Mouse (Mus musculus) CH12.LX (cell line): ENCODE data around the gene Abca7. TPM values are rescaled to one million over a fixed set of nuclear protein-coding genes. Genes with fewer than 3 reads are reported as not detected.

Experiments
- DNase-seq: peaks from one replicate; pipeline ENCODE4 v3.0.0-alpha.2; 2013; ENCODE audit errors: extremely low read depth
- H3K27ac ChIP-seq: 2 replicates; pipeline ENCODE4 v1.5.1; 2012; ENCODE audit warnings: low read depth, mild to moderate bottlenecking, control low read depth, moderate library complexity; ENCODE audit not compliant: insufficient read depth
- H3K27me3 ChIP-seq: replicated peaks from 2 replicates; pipeline ENCODE3; 2012; ENCODE audit warnings: inconsistent platforms
- H3K36me3 ChIP-seq, 2 experiments: replicated peaks in 1 of 2; 2 replicates each; pipeline versions ENCODE3 to v1.6.1; 2012; ENCODE audit warnings: inconsistent platforms in 1 of 2, low read length in 1 of 2, mild to moderate bottlenecking in 1 of 2, mixed read lengths in 1 of 2, moderate library complexity in 1 of 2; ENCODE audit not compliant: control insufficient read depth in 1 of 2, insufficient read depth in 1 of 2
- H3K4me1 ChIP-seq, 2 experiments: 2 replicates each; pipeline ENCODE4 v1.6.1; 2012; ENCODE audit warnings: inconsistent platforms in 1 of 2, moderate library complexity in 1 of 2; ENCODE audit not compliant: insufficient read depth in 2 of 2, control insufficient read depth in 1 of 2
- H3K4me2 ChIP-seq: 2 replicates; pipeline ENCODE4 v1.6.1; 2012; ENCODE audit warnings: low read depth, mild to moderate bottlenecking, control low read depth; ENCODE audit not compliant: poor library complexity, insufficient read depth, severe bottlenecking
- H3K4me3 ChIP-seq, 3 experiments: fragments of 150-350 bp in 1 of 3; sonication (generic) in 1 of 3; replicated peaks in 1 of 3; 2 replicates each; pipeline versions ENCODE3 to v1.5.1; 2011 to 2012; ENCODE audit warnings: low read depth in 2 of 3, low read length in 2 of 3, mild to moderate bottlenecking in 2 of 3, moderate library complexity in 2 of 3, control low read depth in 1 of 3, improper control_type of control experiment in 1 of 3, inconsistent platforms in 1 of 3, mixed read lengths in 1 of 3; ENCODE audit not compliant: poor library complexity in 1 of 3
- H3K79me2 ChIP-seq: replicated peaks from 2 replicates; pipeline ENCODE4 v1.6.1; 2012; ENCODE audit warnings: mild to moderate bottlenecking, moderate library complexity; ENCODE audit not compliant: control insufficient read depth, poor library complexity, insufficient read depth, severe bottlenecking; ENCODE audit errors: extremely low read depth
- H3K9ac ChIP-seq: 2 replicates; pipeline ENCODE4 v1.6.1; 2012; ENCODE audit warnings: low read depth, mild to moderate bottlenecking, control low read depth, moderate library complexity; ENCODE audit not compliant: insufficient read depth
- H3K9me3 ChIP-seq: replicated peaks from 2 replicates; pipeline ENCODE3; 2012; ENCODE audit warnings: low read length, inconsistent platforms, mixed read lengths
- CHD1 ChIP-seq: IDR thresholded peaks from 2 replicates; pipeline ENCODE4 v1.6.1; 2012; ENCODE audit warnings: low read depth, low read length, improper control_type of control experiment, inconsistent platforms
- CHD2 ChIP-seq: IDR thresholded peaks from 2 replicates; pipeline ENCODE4 v1.6.1; 2011; ENCODE audit warnings: low read length, improper control_type of control experiment
- E2F4 ChIP-seq: IDR thresholded peaks from 2 replicates; pipeline ENCODE4 v1.6.1; 2011; ENCODE audit warnings: low read depth, low read length, improper control_type of control experiment; ENCODE audit not compliant: insufficient replicate concordance
- ELF1 ChIP-seq: IDR thresholded peaks from 2 replicates; pipeline ENCODE4 v1.6.1; 2014; ENCODE audit warnings: low read depth, mild to moderate bottlenecking, inconsistent platforms, low read length, improper control_type of control experiment
- ETS1 ChIP-seq: conservative IDR thresholded peaks from 2 replicates; pipeline ENCODE4 v1.6.1; 2012; ENCODE audit warnings: low read depth, mild to moderate bottlenecking, inconsistent platforms, low read length, improper control_type of control experiment, moderate library complexity
- HCFC1 ChIP-seq: IDR thresholded peaks from 2 replicates; pipeline ENCODE4 v1.6.1; 2012; ENCODE audit warnings: low read depth, mild to moderate bottlenecking, inconsistent platforms, low read length, improper control_type of control experiment
- IRF4 ChIP-seq: IDR thresholded peaks from 2 replicates; pipeline ENCODE4 v1.6.1; 2014; ENCODE audit warnings: low read depth, mild to moderate bottlenecking, inconsistent platforms, low read length, improper control_type of control experiment
- MAFK ChIP-seq: IDR thresholded peaks from 2 replicates; pipeline ENCODE4 v1.6.1; 2011; ENCODE audit warnings: low read length, improper control_type of control experiment; ENCODE audit not compliant: insufficient replicate concordance
- MAX ChIP-seq: IDR thresholded peaks from 2 replicates; pipeline ENCODE4 v1.6.1; 2011; ENCODE audit warnings: low read length, improper control_type of control experiment
- MAZ ChIP-seq: IDR thresholded peaks from 2 replicates; pipeline ENCODE4 v1.6.1; 2012; ENCODE audit warnings: low read depth, mild to moderate bottlenecking, inconsistent platforms, low read length, improper control_type of control experiment, moderate library complexity
- MXI1 ChIP-seq: IDR thresholded peaks from 2 replicates; pipeline ENCODE4 v1.6.1; 2011; ENCODE audit warnings: mild to moderate bottlenecking, low read depth, low read length, improper control_type of control experiment
- MYC ChIP-seq: IDR thresholded peaks from 2 replicates; pipeline ENCODE4 v1.6.1; 2011; ENCODE audit warnings: low read depth, mild to moderate bottlenecking, improper control_type of control experiment, low read length
- NELFE ChIP-seq: IDR thresholded peaks from 2 replicates; pipeline ENCODE4 v1.6.1; 2011; ENCODE audit warnings: low read depth, low read length, improper control_type of control experiment
- NRF1 ChIP-seq: IDR thresholded peaks from 2 replicates; pipeline ENCODE4 v1.6.1; 2014; ENCODE audit warnings: low read depth, mild to moderate bottlenecking, inconsistent platforms, low read length, improper control_type of control experiment, moderate library complexity
- POLR2A ChIP-seq: IDR thresholded peaks from 2 replicates; pipeline ENCODE4 v1.6.1; 2011; ENCODE audit warnings: low read depth, mild to moderate bottlenecking, improper control_type of control experiment, low read length
- POLR2AphosphoS2 ChIP-seq: IDR thresholded peaks from 2 replicates; pipeline ENCODE4 v1.6.1; 2011; ENCODE audit warnings: low read depth, low read length, improper control_type of control experiment
- RAD21 ChIP-seq: IDR thresholded peaks from 2 replicates; pipeline ENCODE4 v1.6.1; 2011; ENCODE audit warnings: low read depth, mild to moderate bottlenecking, low read length, improper control_type of control experiment, moderate library complexity
- RCOR1 ChIP-seq: conservative IDR thresholded peaks from 2 replicates; pipeline ENCODE4 v1.6.1; 2012; ENCODE audit warnings: low read depth, mild to moderate bottlenecking, inconsistent platforms, low read length, improper control_type of control experiment
- SIN3A ChIP-seq: IDR thresholded peaks from 2 replicates; pipeline ENCODE4 v1.6.1; 2012; ENCODE audit warnings: low read length, improper control_type of control experiment, inconsistent platforms
- SMC3 ChIP-seq: IDR thresholded peaks from 2 replicates; pipeline ENCODE4 v1.6.1; 2011; ENCODE audit warnings: low read depth, low read length, improper control_type of control experiment
- TBP ChIP-seq: conservative IDR thresholded peaks from 2 replicates; pipeline ENCODE4 v1.6.1; 2011; ENCODE audit warnings: low read depth, low read length, improper control_type of control experiment
- TCF12 ChIP-seq: IDR thresholded peaks from 2 replicates; pipeline ENCODE4 v1.6.1; 2014; ENCODE audit warnings: low read depth, mild to moderate bottlenecking, inconsistent platforms, low read length, improper control_type of control experiment
- USF2 ChIP-seq: conservative IDR thresholded peaks from 2 replicates; pipeline ENCODE4 v1.6.1; 2011; ENCODE audit warnings: low read depth, low read length, improper control_type of control experiment
- ZMIZ1 ChIP-seq: IDR thresholded peaks from 2 replicates; pipeline ENCODE4 v1.6.1; 2012; ENCODE audit warnings: low read depth, mild to moderate bottlenecking, inconsistent platforms, low read length, improper control_type of control experiment
- ZNF384 ChIP-seq: IDR thresholded peaks from 2 replicates; pipeline ENCODE4 v1.6.1; 2012; ENCODE audit warnings: low read depth, low read length, improper control_type of control experiment, inconsistent platforms
- dilution Hi-C: fragments of 300-500 bp; cut with MboI; formaldehyde crosslinking; loops from 2 replicates; pipeline ENCODE4 v1.14.3; 2020; ENCODE audit warnings: low sequenced_read_pairs; ENCODE audit not compliant: extremely low pct_unique_long_range_greater_than_20kb, extremely low pct_ligation_motif_present
- in situ Hi-C: fragments of 300-500 bp; cut with MboI; formaldehyde crosslinking; loops from 3 replicates; pipeline ENCODE4 v1.14.3; 2019; ENCODE audit warnings: low sequenced_read_pairs, low pct_ligation_motif_present, low pct_unique_long_range_greater_than_20kb, mixed read lengths
- polyA plus RNA-seq: library from polyadenylated mRNA; unstranded; fragments of >175 nt; gene quantifications from 2 replicates; pipeline ENCODE4 v1.2.1, GENCODE M21; 2012; ENCODE audit warnings: low read depth; ENCODE audit not compliant: insufficient read length
- total RNA-seq, 2 experiments: library from RNA; depleted of rRNA; stranded (reverse); fragments of 300-350 nt in 1 of 2; fragments of >200 nt in 1 of 2; gene quantifications; 2 replicates each; pipeline ENCODE4 v1.2.3; 2012 to 2014

Gene Abca7
- 6.8 and 7.0 TPM in 2 replicates for total RNA-seq (2012; rRNA removed)
- 2.3 TPM in 2 replicates for total RNA-seq (2014; rRNA removed)
- polyA plus RNA-seq: 5.4 and 6.1 TPM in 2 replicates

DNA sequence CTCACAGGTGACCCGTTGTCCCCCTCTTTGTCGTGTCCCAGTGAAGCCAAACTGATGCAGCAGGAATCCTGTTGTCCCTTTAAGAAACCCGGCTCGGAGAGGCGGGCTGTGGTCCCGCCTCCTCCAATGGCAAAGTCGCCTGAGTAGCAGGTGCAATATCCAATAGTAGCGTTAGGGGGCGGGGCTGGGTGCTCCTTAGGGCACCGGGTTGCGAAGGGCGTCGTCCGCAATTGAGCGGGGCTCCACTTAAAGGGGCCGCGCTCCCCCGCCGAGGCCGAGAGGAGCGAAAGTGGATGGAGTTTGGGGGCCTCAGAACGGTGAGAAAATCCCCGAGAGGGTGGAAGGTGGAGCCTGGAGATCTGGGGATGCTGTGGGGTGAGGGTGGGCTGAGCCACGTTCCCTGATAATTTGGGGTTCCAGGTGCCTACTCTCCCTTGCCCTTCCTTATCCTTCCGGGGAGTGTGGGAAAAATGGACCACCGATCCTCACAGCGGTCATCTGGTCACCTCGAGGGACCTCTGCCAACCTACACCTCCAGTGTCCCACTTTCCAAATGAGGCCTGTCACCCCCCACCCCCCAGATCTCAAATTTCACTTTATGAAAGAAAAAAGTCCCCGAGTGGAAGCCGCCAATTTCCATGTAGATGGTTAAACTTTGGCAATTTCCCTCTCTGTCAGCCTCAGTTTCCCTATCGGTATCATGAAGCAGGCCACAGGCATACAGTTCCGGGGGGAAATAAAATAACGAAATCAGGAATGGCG lies at the start of gene Abca7:
TSS of gene Abca7 (plus strand) at position 223 of the 762 bp plus-strand sequence.
- TF ChIP-seq MYC (0 out of 2 replicates have a peak, but pooled peaks have one; percentile 26), RCOR1 (0 out of 2 replicates have a peak, but pooled peaks have one; percentile 57), TBP (peak; percentile 76), SIN3A (peak; percentile 52), E2F4 (no peak), MAX (peak; percentile 69), POLR2AphosphoS2 (0 out of 2 replicates have a peak, but pooled peaks have one; percentile 33), ETS1 (no peak), ELF1 (peak; percentile 9; the same call in 1 of the 2 replicates), MXI1 (no peak; the same call in 1 of the 2 replicates), CHD1 (no peak), NRF1 (peak; percentile 35; the same call in 1 of the 2 replicates), MAFK (no peak), CHD2 (peak; percentile 77), USF2 (no peak), ZNF384 (no peak), ZMIZ1 (0 out of 2 replicates have a peak, but pooled peaks have one; percentile 53), SMC3 (no peak), TCF12 (peak; percentile 11; the same call in 1 of the 2 replicates), MAZ (0 out of 2 replicates have a peak, but pooled peaks have one; percentile 49), POLR2A (peak; percentile 60), NELFE (0 out of 2 replicates have a peak, but pooled peaks have one; percentile 60), IRF4 (0 out of 2 replicates have a peak, but pooled peaks have one; percentile 3), HCFC1 (peak; percentile 53), RAD21 (no peak)
- no peaks in the 10 kb centered on the region for H3K79me2 ChIP-seq
- DNase-seq: peak; percentile 95
- dilution Hi-C loops (no loop called here), in situ Hi-C loops (no loop called here)
- H3K4me1 ChIP-seq: peaks cover 0 to 22% of the 10 kb centered on the region in 2 experiments; a peak in 2 of 4 replicates
- H3K36me3 ChIP-seq: peaks cover 18 to 67% of the 10 kb centered on the region in 2 experiments
- H3K27ac ChIP-seq: no peak within 1 kb of the TSS
- no peaks in the 10 kb centered on the region for H3K27me3 ChIP-seq
- H3K9me3 ChIP-seq: peaks cover 8% of the 10 kb centered on the region
- H3K4me3 ChIP-seq: peak within 1 kb of the TSS; percentile 58 to 87 (median 77)
- peak within 1 kb of the TSS; percentile 63 for H3K4me2 ChIP-seq
- peak within 1 kb of the TSS; percentile 46 for H3K9ac ChIP-seq
